Mouse (Mus musculus) kidney, adult 2 months (tissue): ENCODE measurements around the gene Clpb.

Experiments used
- CTCF ChIP-seq: fragments of 200-500 bp; conservative IDR thresholded peaks from 2 replicates; pipeline ENCODE4 v1.5.1; 2011; ENCODE audit warnings: low read depth, mild to moderate bottlenecking, control low read depth, low read length, moderate library complexity, mixed read lengths; ENCODE audit not compliant: insufficient read depth, insufficient read length
- POLR2A ChIP-seq: fragments of 200-500 bp; IDR thresholded peaks from one replicate; pipeline ENCODE4 v1.6.1; 2011; ENCODE audit warnings: low read depth, low read length, control low read depth

GRCm38 (mm10) chr7:101737735-101738134 is 74.3 kb downstream of the Clpb start:
- TF ChIP-seq POLR2A: no peak
- no peak for TF ChIP-seq CTCF
